Mouse (Mus musculus) heart, postnatal 0 days (tissue): ENCODE measurements around the gene Ccr1l1. TPM values are rescaled to one million over a fixed set of nuclear protein-coding genes. Genes with fewer than 3 reads are reported as not detected.

Source experiments
- ATAC-seq: fragments of 200-750 bp; cut with Nextera tagmentation; 2 replicates; pipeline ENCODE4 v1.8.0; 2017; ENCODE audit warnings: low read depth, moderate number of reproducible peaks, moderate library complexity; ENCODE audit not compliant: insufficient read depth
- DNase-seq: peaks from one replicate; pipeline ENCODE4 v3.0.0-alpha.2; 2016; ENCODE audit warnings: low spot score
- H3K27ac ChIP-seq: fragments of 300-500 bp; sonication (generic); 2 replicates; pipeline ENCODE4 v1.5.1; 2014; ENCODE audit warnings: low read depth, mild to moderate bottlenecking
- H3K27me3 ChIP-seq: fragments of 300-500 bp; sonication (generic); 2 replicates; pipeline ENCODE4 v1.6.1; 2014; ENCODE audit warnings: low read length, mixed read lengths; ENCODE audit not compliant: control insufficient read depth, insufficient read depth
- H3K36me3 ChIP-seq: fragments of 300-500 bp; sonication (generic); replicated peaks from 2 replicates; pipeline ENCODE4 v1.6.1; 2014; ENCODE audit warnings: low read length, mixed read lengths; ENCODE audit not compliant: control insufficient read depth, insufficient read depth
- H3K4me1 ChIP-seq: fragments of 300-500 bp; sonication (generic); 2 replicates; pipeline ENCODE4 v1.6.1; 2014; ENCODE audit warnings: antibody characterized with exemption; ENCODE audit not compliant: control insufficient read depth, insufficient read depth
- H3K4me2 ChIP-seq: fragments of 300-500 bp; sonication (generic); 2 replicates; pipeline ENCODE4 v1.6.1; 2014; ENCODE audit warnings: low read depth, mild to moderate bottlenecking, low read length, moderate library complexity
- H3K4me3 ChIP-seq: fragments of 300-500 bp; sonication (generic); 2 replicates; pipeline ENCODE4 v1.5.1; 2014; ENCODE audit warnings: low read depth, low read length
- H3K9ac ChIP-seq: fragments of 300-500 bp; sonication (generic); replicated peaks from 2 replicates; pipeline ENCODE4 v1.6.1; 2014; ENCODE audit warnings: low read depth, low read length, mixed read lengths
- H3K9me3 ChIP-seq: fragments of 300-500 bp; sonication (generic); replicated peaks from 2 replicates; pipeline ENCODE4 v1.6.1; 2016; ENCODE audit warnings: low read length; ENCODE audit not compliant: control insufficient read depth
- CTCF ChIP-seq: IDR thresholded peaks from 2 replicates; pipeline ENCODE4 v1.5.1; 2016; ENCODE audit warnings: antibody characterized with exemption, control low read depth, low read depth
- EP300 ChIP-seq: IDR thresholded peaks from 2 replicates; pipeline ENCODE4 v1.6.1; 2016; ENCODE audit warnings: antibody characterized with exemption, low read depth
- WGBS: fragments of 180-500 bp; shearing (Covaris S2); extraction: QIAGEN DNeasy Blood & Tissue Kit; methylation state at CpG from one replicate; pipeline ENCODE4 v1.1.7; 2014; 5-methylcytosine and 5-hydroxymethylcytosine counted together
- polyA plus RNA-seq: library from polyadenylated mRNA; unstranded; fragments of >200 nt; fragmentation: Nextera tagmentation; extraction: Ambion mirVana; gene quantifications from 2 replicates; pipeline ENCODE4 v1.2.1, GENCODE M21; 2015
- total RNA-seq: library from RNA; depleted of rRNA; stranded (reverse); fragments of >200 nt; gene quantifications from 2 replicates; pipeline ENCODE4 v1.2.3, GENCODE M21; 2014; ENCODE audit warnings: low replicate concordance

The Ccr1l1 gene
- total and polyA plus RNA-seq, 2 experiments from 2014 or later, result not detected

- DNase-seq (no peak), ATAC-seq (no peak)
- TF ChIP-seq CTCF (no peak), EP300 (no peak)
- no peak overlapping the region for H3K9ac ChIP-seq
- H3K4me3 ChIP-seq, result no peak overlapping the region
- H3K9me3 ChIP-seq, result no peaks in the 10 kb centered on the region
- WGBS, result 83% methylated on average over 3 of the region's 3 CpGs
- no peak overlapping the region for H3K27ac ChIP-seq
- 0 out of 2 replicates have a peak, but pooled peaks cover 5% of the 10 kb centered on the region for H3K4me1 ChIP-seq
- H3K27me3 ChIP-seq, result no peaks in the 10 kb centered on the region
- no peak overlapping the region for H3K4me2 ChIP-seq
- H3K36me3 ChIP-seq, result no peaks in the 10 kb centered on the region
Observed at GRCm38 (mm10) chr9:123942025-123942424, 36.2 kb downstream of the Ccr1l1 start.

GRCm38 (mm10) chr9:123941316-123941715 lies 36.9 kb downstream of the Ccr1l1 start:
- no peaks in the 10 kb centered on the region for H3K27me3 ChIP-seq
- H3K9me3 ChIP-seq, result no peaks in the 10 kb centered on the region
- no peaks in the 10 kb centered on the region for H3K36me3 ChIP-seq
- no peak for ATAC-seq
- no peak overlapping the region for H3K4me2 ChIP-seq
- peak; percentile 41 for DNase-seq
- H3K4me3 ChIP-seq, result no peak overlapping the region
- H3K27ac ChIP-seq, result peak overlapping the region; percentile 55; the same call in 1 of the 2 replicates
- TF ChIP-seq EP300 (no peak), CTCF (no peak)
- 0 out of 2 replicates have a peak, but pooled peaks cover 5% of the 10 kb centered on the region for H3K4me1 ChIP-seq
- 56% methylated on average over 2 of the region's 2 CpGs for WGBS
- no peak overlapping the region for H3K9ac ChIP-seq

- no peak overlapping the region for H3K4me3 ChIP-seq
- ATAC-seq (no peak), DNase-seq (no peak)
- no peaks in the 10 kb centered on the region for H3K36me3 ChIP-seq
- H3K4me2 ChIP-seq, result no peak overlapping the region
- 0 out of 2 replicates have a peak, but pooled peaks cover 5% of the 10 kb centered on the region for H3K4me1 ChIP-seq
- 0 out of 2 replicates have a peak overlapping the region, but pooled peaks have one; percentile 17 for H3K27ac ChIP-seq
- no peaks in the 10 kb centered on the region for H3K27me3 ChIP-seq
- no peaks in the 10 kb centered on the region for H3K9me3 ChIP-seq
- H3K9ac ChIP-seq, result no peak overlapping the region
- TF ChIP-seq EP300 (no peak), CTCF (no peak)
Observed at GRCm38 (mm10) chr9:123940628-123941027, 37.6 kb downstream of the Ccr1l1 start.

DNA sequence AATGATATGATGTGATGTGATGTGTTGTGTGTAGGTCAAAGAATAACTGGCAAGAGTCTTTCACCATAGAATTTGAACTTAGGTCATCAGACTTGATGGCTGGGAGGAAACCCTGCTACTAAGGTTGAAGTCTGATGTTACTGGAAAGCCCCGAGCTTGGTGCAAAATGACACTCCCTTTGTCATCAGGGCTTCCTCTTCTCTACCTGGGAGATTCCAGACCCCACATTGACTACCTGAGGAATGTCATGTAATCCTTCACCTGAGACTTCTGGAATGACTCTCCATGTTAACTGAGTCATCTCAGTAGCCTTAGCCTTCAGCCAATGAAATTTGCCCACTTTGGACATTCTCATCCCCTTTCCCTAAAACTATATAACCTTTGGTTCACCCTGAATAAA lies 38.0 kb downstream of the Ccr1l1 start:
- ATAC-seq (no peak), DNase-seq (no peak)
- WGBS, result 60% methylated on average over 1 of the region's 1 CpGs
- Histone ChIP-seq H3K4me1 (0 out of 2 replicates have a peak, but pooled peaks cover 5% of the 10 kb centered on the region), H3K4me3 (no peak overlapping the region), H3K9ac (no peak overlapping the region), H3K27me3 (no peaks in the 10 kb centered on the region), H3K36me3 (no peaks in the 10 kb centered on the region), H3K4me2 (no peak overlapping the region), H3K27ac (no peak overlapping the region), H3K9me3 (no peaks in the 10 kb centered on the region)
- no peak for TF ChIP-seq CTCF
- no peak for TF ChIP-seq EP300

DNA sequence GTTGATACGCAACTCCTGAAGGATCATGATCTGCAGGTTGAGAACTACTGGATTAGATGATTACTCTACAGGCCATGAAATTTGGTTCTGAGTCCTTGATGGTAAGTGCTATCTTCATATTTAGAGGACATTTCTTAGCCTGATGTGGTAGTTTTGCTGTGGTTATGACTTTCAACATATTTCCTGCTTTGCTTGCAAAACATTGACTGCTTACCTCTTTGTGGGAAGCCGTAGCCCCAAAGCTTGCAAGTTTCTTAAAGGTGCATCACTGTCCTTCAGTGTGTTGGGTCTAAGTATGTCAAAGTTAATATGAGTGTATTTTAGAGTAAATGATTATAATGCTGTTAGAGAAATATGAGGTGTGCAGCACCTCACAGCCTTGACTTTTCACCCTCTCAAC lies 40.2 kb downstream of the Ccr1l1 start:
- Histone ChIP-seq H3K9ac (no peak overlapping the region), H3K4me3 (no peak overlapping the region), H3K4me1 (0 out of 2 replicates have a peak, but pooled peaks cover 5% of the 10 kb centered on the region), H3K4me2 (no peak overlapping the region), H3K9me3 (no peaks in the 10 kb centered on the region), H3K27me3 (no peaks in the 10 kb centered on the region), H3K36me3 (no peaks in the 10 kb centered on the region), H3K27ac (no peak overlapping the region)
- TF ChIP-seq CTCF, result no peak
- no peak for TF ChIP-seq EP300
- 80% methylated on average over 2 of the region's 2 CpGs for WGBS
- ATAC-seq, result no peak
- no peak for DNase-seq

GRCm38 (mm10) chr9:123936604-123937280 lies 41.5 kb downstream of the Ccr1l1 start:
- no peak overlapping the region for H3K4me2 ChIP-seq
- WGBS, result 76% methylated on average over 9 of the region's 9 CpGs
- H3K27me3 ChIP-seq, result no peaks in the 10 kb centered on the region
- no peaks in the 10 kb centered on the region for H3K9me3 ChIP-seq
- H3K4me3 ChIP-seq, result no peak overlapping the region
- ATAC-seq, result no peak
- TF ChIP-seq CTCF (no peak), EP300 (no peak)
- no peaks in the 10 kb centered on the region for H3K4me1 ChIP-seq
- H3K36me3 ChIP-seq, result no peaks in the 10 kb centered on the region
- DNase-seq, result no peak
- no peak overlapping the region for H3K27ac ChIP-seq
- no peak overlapping the region for H3K9ac ChIP-seq
